Mouse (Mus musculus) olfactory bulb, adult 2 months (tissue): Measurements from ENCODE around the gene Dlg2. TPM values are rescaled to one million over a fixed set of nuclear protein-coding genes. Genes with fewer than 3 reads are reported as not detected.

Experiments
- H3K27ac ChIP-seq: fragments of 200-500 bp; 2 replicates; pipeline ENCODE4 v1.5.1; 2012; ENCODE audit warnings: low read depth, low read length; ENCODE audit not compliant: insufficient read depth
- H3K4me1 ChIP-seq: fragments of 200-500 bp; 2 replicates; pipeline ENCODE4 v1.6.1; 2012; ENCODE audit warnings: low read length; ENCODE audit not compliant: control insufficient read depth, insufficient read depth
- H3K4me3 ChIP-seq: fragments of 200-500 bp; 2 replicates; pipeline ENCODE4 v1.5.1; 2012; ENCODE audit warnings: mild to moderate bottlenecking, low read depth, low read length, moderate library complexity; ENCODE audit not compliant: insufficient read depth
- CTCF ChIP-seq: fragments of 200-500 bp; IDR thresholded peaks from 2 replicates; pipeline ENCODE4 v1.5.1; 2012; ENCODE audit warnings: low read depth, mild to moderate bottlenecking, low read length, moderate library complexity; ENCODE audit not compliant: insufficient read depth
- POLR2A ChIP-seq: fragments of 200-500 bp; IDR thresholded peaks from 2 replicates; pipeline ENCODE4 v1.6.1; 2012; ENCODE audit warnings: mild to moderate bottlenecking, low read depth, low read length, moderate library complexity; ENCODE audit not compliant: insufficient read depth
- WGBS: fragments of 180-500 bp; shearing (Covaris S2); methylation state at CpG from one replicate; pipeline ENCODE4 v1.1.7; 2018; 5-methylcytosine and 5-hydroxymethylcytosine counted together
- polyA plus RNA-seq: library from polyadenylated mRNA; stranded (reverse); fragments of >200 nt; gene quantifications from 2 replicates; pipeline ENCODE4 v1.2.4, GENCODE M21; 2012; ENCODE audit warnings: low replicate concordance; ENCODE audit not compliant: missing spikeins, insufficient read depth, insufficient read length

Dlg2 gene
- polyA plus RNA-seq, 1 experiment = not detected

DNA sequence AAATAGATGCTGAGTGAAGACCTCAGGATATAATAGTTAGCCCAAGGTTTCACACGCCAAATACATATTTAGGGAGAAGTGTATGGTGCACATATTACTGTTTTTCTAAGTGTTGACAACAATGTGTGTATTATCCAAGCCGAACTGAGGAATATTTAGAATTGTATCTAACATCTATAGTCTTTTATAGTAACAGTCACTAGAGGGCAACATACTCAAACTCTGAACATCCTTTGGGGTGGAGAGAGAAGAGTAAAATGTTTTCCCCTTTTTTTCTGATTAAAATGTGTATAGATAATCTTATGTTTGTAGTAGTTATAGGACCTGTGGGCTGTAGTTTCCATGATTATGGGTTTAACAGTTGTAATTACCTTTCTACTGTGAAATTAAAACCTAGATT lies 1629.0 kb downstream of the Dlg2 start:
- TF ChIP-seq POLR2A (no peak), CTCF (no peak)
- Histone ChIP-seq H3K27ac (no peak overlapping the region), H3K4me1 (no peaks in the 10 kb centered on the region), H3K4me3 (no peak overlapping the region)
- 23% methylated on average over 2 of the region's 2 CpGs for WGBS

DNA sequence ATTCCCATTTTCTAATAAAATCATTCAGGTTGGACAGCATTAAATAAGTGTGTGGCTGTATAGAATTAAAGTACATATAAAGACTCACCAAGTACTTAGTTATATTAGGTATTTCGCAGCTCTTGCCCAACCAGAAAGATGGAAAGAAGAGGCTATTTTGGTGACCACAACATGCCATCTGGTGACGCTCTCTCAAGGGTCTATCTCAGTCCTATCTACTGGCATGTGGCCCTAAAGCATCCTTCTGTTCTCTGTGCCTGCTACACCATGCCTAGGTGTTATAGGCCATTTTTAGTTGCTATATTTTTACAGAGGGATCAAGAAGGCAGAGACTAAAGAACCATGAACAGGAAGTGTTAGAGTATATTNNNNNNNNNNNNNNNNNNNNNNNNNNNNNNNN lies 1629.5 kb downstream of the Dlg2 start:
- TF ChIP-seq CTCF (no peak), POLR2A (no peak)
- 61% methylated on average over 2 of the region's 2 CpGs for whole genome bisulfite sequencing
- Histone ChIP-seq H3K4me1 (no peaks in the 10 kb centered on the region), H3K27ac (no peak overlapping the region), H3K4me3 (no peak overlapping the region)

DNA sequence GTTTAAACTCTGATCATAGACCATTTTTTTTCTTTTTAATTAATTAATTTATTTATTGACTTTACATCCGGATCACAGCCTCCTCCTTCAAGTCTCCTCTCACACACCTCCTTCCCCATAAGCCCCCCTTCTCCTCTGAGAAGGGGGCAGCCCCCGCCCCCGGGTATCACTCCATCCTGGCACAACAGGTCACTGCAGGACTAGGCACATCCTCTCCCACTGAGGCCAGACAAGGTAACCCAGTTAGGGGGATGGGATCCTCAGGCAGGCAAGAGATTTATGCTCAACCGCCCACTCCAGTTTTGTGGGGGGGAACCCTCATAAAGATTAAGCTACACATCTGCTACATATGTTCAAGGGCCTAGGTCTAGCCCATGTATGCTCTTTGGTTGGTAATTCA lies 1636.6 kb downstream of the Dlg2 start:
- Histone ChIP-seq H3K4me3 (no peak overlapping the region), H3K4me1 (no peaks in the 10 kb centered on the region), H3K27ac (no peak overlapping the region)
- TF ChIP-seq CTCF = no peak
- TF ChIP-seq POLR2A = no peak
- 89% methylated on average over 4 of the region's 4 CpGs for WGBS

DNA sequence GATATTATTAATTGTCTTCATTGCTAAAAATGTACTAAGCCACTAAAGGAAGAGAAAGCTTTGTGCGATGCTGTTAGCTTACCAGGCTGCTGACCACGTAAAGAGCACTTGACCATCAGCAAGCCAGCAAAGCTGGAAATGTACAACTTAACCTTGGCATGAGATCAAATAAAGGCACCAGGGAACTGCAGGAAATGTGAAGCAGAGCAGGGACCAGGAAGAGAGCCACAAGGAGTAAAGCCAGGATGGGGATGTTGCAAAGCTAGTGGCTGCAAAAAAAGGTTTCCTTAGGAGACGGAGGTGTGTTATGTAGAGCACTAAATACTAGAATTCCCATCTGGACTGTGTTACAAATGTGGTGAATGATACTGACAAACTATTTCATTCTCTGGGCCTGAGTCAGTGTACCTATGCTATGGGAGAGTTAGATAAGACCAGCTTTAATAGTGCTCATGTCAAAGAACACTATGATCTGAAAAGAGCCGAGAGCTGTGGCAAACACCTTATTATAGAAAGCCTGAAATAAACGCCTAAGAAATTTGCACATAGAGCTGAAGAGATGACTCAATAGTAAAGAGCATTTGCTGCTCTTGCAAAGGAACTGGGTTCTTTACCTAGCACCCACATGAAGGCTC lies 1638.9 kb downstream of the Dlg2 start:
- no peak overlapping the region for H3K4me3 ChIP-seq
- H3K4me1 ChIP-seq = no peaks in the 10 kb centered on the region
- no peak overlapping the region for H3K27ac ChIP-seq
- TF ChIP-seq CTCF (no peak), POLR2A (no peak)
- WGBS = 76% methylated on average over 5 of the region's 5 CpGs

DNA sequence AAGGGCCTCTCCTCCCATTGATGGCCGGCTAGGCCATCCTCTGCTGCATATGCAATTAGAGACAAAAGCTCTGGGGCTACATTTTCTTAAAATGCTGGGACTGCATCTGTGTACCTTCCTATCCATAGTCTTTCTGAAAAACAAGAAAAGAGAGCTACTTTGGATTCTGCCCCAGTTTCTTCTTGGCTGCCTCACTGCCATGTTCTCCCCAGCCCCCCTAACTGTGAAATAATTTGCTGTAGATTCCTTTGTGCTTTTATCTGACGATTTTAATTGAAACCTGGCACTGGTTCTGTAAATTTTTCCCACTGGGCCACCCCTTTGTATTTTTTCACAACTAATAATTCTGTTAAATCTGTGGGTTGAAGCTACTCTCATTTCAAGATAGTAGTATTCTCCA lies 1646.8 kb downstream of the Dlg2 start:
- H3K4me3 ChIP-seq = no peak overlapping the region
- no peak overlapping the region for H3K27ac ChIP-seq
- TF ChIP-seq POLR2A (no peak), CTCF (no peak)
- H3K4me1 ChIP-seq = no peaks in the 10 kb centered on the region
- 40% methylated on average over 2 of the region's 2 CpGs for WGBS

DNA sequence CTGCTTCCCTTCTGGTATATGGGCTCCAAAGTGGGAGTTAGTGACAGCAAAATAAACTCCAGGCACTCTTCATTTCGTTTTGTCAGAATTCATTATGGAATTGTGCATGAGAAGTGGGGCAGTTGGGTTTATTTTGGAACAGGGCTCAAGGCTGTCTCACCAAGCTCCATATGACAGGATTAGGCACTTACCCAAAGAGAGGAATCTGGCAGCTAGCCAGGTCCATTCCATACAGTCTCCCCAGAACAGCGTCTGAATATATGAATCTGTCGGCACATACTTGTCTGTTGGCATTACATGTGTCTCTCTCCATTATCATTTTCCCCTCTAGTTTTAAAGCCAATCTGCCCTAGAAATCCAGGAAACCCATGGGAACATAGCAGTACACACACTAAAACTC lies 1649.4 kb downstream of the Dlg2 start:
- Histone ChIP-seq H3K27ac (no peak overlapping the region), H3K4me3 (no peak overlapping the region), H3K4me1 (no peaks in the 10 kb centered on the region)
- 55% methylated on average over 3 of the region's 3 CpGs for WGBS
- TF ChIP-seq POLR2A (no peak), CTCF (no peak)

DNA sequence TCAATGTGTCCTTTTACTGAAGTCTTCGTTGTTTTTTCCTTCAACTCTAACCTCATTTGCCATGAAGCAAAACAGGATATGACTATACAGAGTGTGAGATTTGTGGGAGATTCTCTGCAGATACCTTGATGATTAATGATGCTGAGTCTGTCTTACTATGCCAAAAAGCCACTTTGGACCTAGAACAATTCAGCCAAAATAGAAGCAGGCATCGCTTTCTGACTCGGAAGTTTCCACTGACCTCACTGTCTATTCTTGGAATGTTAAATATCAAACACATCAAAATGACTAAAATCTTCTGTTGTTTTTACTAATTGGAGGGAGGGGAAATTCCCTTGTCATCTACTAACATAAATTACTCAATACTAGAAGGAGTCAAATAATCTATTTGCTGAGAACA lies 1657.8 kb downstream of the Dlg2 start:
- Histone ChIP-seq H3K4me1 (no peaks in the 10 kb centered on the region), H3K27ac (no peak overlapping the region), H3K4me3 (no peak overlapping the region)
- 74% methylated on average over 3 of the region's 3 CpGs for WGBS
- TF ChIP-seq POLR2A = no peak
- TF ChIP-seq CTCF = no peak

DNA sequence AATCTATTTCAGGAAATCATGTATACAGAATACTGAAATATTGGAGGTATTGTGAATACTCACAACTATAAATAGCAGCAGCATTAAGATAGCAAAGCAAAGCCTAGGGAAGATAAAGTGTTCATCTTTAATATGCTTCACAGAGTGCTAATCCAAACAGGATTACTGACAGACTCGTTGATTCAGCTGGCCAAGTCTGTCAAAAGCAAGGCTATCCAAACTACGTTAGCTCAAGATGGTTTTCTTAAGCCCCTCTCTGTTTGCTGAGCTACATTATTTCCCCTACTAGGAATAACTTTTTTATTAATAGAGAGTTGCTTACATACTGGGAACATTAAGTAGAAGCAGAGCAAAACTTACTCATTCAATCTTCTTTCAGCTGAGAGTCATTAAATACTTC lies 1659.2 kb downstream of the Dlg2 start:
- H3K4me3 ChIP-seq = no peak overlapping the region
- 63% methylated on average over 2 of the region's 2 CpGs for WGBS
- no peaks in the 10 kb centered on the region for H3K4me1 ChIP-seq
- no peak for TF ChIP-seq CTCF
- TF ChIP-seq POLR2A = no peak
- H3K27ac ChIP-seq = no peak overlapping the region

DNA sequence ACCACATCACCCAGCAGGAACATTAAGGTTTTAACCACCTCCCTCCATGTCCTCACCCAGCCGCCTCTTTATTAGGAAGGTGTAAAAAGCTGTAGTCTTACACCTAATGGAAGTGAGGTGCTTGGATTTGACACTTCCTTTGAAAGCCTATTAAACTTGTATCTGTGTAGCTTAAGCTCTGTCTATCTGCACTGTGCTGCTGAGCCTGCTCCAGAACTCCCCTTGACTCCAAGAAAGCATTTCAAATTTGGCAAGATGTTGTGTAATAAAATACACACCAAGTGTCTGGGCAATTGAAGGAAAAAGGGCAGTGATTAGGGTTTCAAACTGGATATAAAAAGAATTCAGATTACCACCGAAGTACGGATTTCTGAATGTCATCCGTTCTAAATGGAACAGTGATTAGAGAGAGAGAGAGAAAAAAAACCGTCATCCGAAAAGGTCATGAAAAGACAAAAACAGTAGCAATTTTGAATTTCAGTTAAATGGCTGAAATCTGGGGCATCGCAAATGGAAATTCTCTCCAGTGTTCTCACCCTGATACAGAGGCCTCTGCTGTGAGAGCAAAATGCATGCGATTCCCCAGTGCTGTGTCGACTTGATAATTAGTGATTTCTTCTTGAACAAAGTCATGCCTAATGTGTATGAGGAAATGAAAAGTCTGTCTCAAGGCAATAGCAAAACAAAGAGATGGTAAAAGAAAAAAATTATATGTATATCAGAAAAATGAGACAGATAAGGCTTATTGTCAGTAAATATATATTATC lies 1663.8 kb downstream of the Dlg2 start:
- H3K27ac ChIP-seq = 0 out of 2 replicates have a peak overlapping the region, but pooled peaks have one; percentile 21
- TF ChIP-seq CTCF (no peak), POLR2A (no peak)
- WGBS = 26% methylated on average over 9 of the region's 9 CpGs

More for the DNA sequence above, 1663.8 kb downstream of the Dlg2 start:
- Histone ChIP-seq H3K4me3 (no peak overlapping the region), H3K4me1 (no peaks in the 10 kb centered on the region)
